Comparison of ENCODE assay signal across 29 mouse cellular contexts in genomic region chr3:67709322-67709721, GRCm38 (mm10).
DNase-seq lines count a peak whose midpoint lies in the region; ATAC-seq lines count a peak whose summit lies in the region.
"Had no signal": no experiment of that assay in that cellular context is flagged by ENCODE, and none has a peak within 500 bp of the region (broad histone marks: within the 10 kb centered on the region; RNA-seq: fewer than 3 reads in every experiment).

No protein-coding gene starts in this region.

- no peak overlapping the region for H3K4me3 ChIP-seq in kidney, embryonic 16.5 days (ENCODE audit: low read length)
- H3K4me3 ChIP-seq in limb, embryonic 10.5 days: no peak overlapping the region
- H3K4me3 ChIP-seq: embryonic facial prominence, embryonic 12.5 days; heart, adult 2 months; heart, embryonic 13.5 days; liver, embryonic 12.5 days; neural tube, embryonic 15.5 days had no signal

- no peak overlapping the region for H3K27ac ChIP-seq in kidney, embryonic 16.5 days (ENCODE audit: low read length)
- H3K27ac ChIP-seq in limb, embryonic 10.5 days: no peak overlapping the region
- H3K27ac ChIP-seq: embryonic facial prominence, embryonic 12.5 days; heart, adult 2 months; heart, embryonic 13.5 days; hindbrain, embryonic 14.5 days; liver, embryonic 12.5 days; neural tube, embryonic 15.5 days had no signal

- no peak overlapping the region for H3K4me2 ChIP-seq in kidney, embryonic 16.5 days (replicated peaks; ENCODE audit: low read depth, low read length)
- H3K4me2 ChIP-seq: embryonic facial prominence, embryonic 12.5 days; heart, embryonic 13.5 days; hindbrain, embryonic 14.5 days; liver, embryonic 12.5 days; neural tube, embryonic 15.5 days had no signal

- intact Hi-C loops in left cerebral cortex, postnatal 14 days (cut with DNase I): no loop called here

- H3K27me3 ChIP-seq in kidney, embryonic 16.5 days (ENCODE audit: insufficient read depth, low read length): 0 out of 2 replicates have a peak, but pooled peaks cover 3% of the 10 kb centered on the region
- H3K27me3 ChIP-seq in limb, embryonic 10.5 days (ENCODE audit: low read depth, poor library complexity, severe bottlenecking): no peaks in the 10 kb centered on the region
- H3K27me3 ChIP-seq: embryonic facial prominence, embryonic 12.5 days; heart, embryonic 13.5 days; liver, embryonic 12.5 days; neural tube, embryonic 15.5 days had no signal

- 7% methylated on average over 6 of the region's 6 CpGs for WGBS in kidney, embryonic 16.5 days
- 27% methylated on average over 6 of the region's 6 CpGs for WGBS in limb, embryonic 10.5 days

- no peaks in the 10 kb centered on the region for H3K36me3 ChIP-seq in kidney, embryonic 16.5 days (ENCODE audit: insufficient read depth, low read length)
- no peaks in the 10 kb centered on the region for H3K36me3 ChIP-seq in limb, embryonic 10.5 days
- H3K36me3 ChIP-seq: embryonic facial prominence, embryonic 12.5 days; heart, embryonic 13.5 days; liver, embryonic 12.5 days; neural tube, embryonic 15.5 days had no signal

- H3K9me3 ChIP-seq in kidney, embryonic 16.5 days (ENCODE audit: low read length): no peaks in the 10 kb centered on the region
- H3K9me3 ChIP-seq in limb, embryonic 10.5 days (replicated peaks): no peaks in the 10 kb centered on the region
- H3K9me3 ChIP-seq: embryonic facial prominence, embryonic 12.5 days; heart, embryonic 13.5 days; liver, embryonic 12.5 days; neural tube, embryonic 15.5 days had no signal

- peak; percentile 93 for ATAC-seq in kidney, embryonic 16.5 days (ENCODE audit: low FRiP score, low TSS enrichment)
- ATAC-seq: CD4-positive, CD25-positive, alpha-beta regulatory T cell, adult 4 months; forebrain, embryonic 14.5 days; inflammation-experienced regulatory T-cells, adult 6 months; liver, embryonic 12.5 days; liver, postnatal 0 days had no signal

- DNase-seq in kidney, postnatal 14 days: no peak
- DNase-seq in embryo, embryonic 11 days: peak; percentile 17
- peak; percentile 60 for DNase-seq in limb, embryonic 10.5 days (ENCODE audit: low spot score)
- DNase-seq in left cerebral cortex, postnatal 14 days (ENCODE audit: low spot score in 2 of 2): no peak
- no peak for DNase-seq in heart, adult 18-20 months
- DNase-seq in adrenal gland, adult (ENCODE audit: inconsistent age in 2 of 2, low spot score in 1 of 2): no peak
- DNase-seq: adrenal gland, postnatal 36 days; cerebellum, adult 18-20 months; cerebellum, postnatal 10 days; gastrocnemius, postnatal 25 days; heart, adult 2 months; heart, postnatal 10 days; kidney, adult 11 months; layer of hippocampus, adult 9-11 months; liver, postnatal 0 days; lung, postnatal 36 days; midbrain, embryonic 14.5 days; right cerebral cortex, adult 18-20 months; spleen, adult 18-20 months; thymus, postnatal 14 days had no signal

- no peak overlapping the region for H3K9ac ChIP-seq in kidney, embryonic 16.5 days (replicated peaks; ENCODE audit: low read length)
- H3K9ac ChIP-seq: embryonic facial prominence, embryonic 12.5 days; heart, embryonic 13.5 days; hindbrain, embryonic 14.5 days; liver, embryonic 12.5 days; liver, postnatal 0 days; neural tube, embryonic 15.5 days had no signal

- H3K4me1 ChIP-seq in kidney, embryonic 16.5 days (ENCODE audit: insufficient read depth, low read length): 0 out of 2 replicates have a peak, but pooled peaks cover 5% of the 10 kb centered on the region
- H3K4me1 ChIP-seq in limb, embryonic 10.5 days: peaks cover 19% of the 10 kb centered on the region
- H3K4me1 ChIP-seq: embryonic facial prominence, embryonic 12.5 days; heart, embryonic 13.5 days; liver, embryonic 12.5 days; neural tube, embryonic 15.5 days had no signal

Comparison
In these comparisons a context has a peak if more than half of its experiments do, and no peak if none do; other contexts are left out.
1. DNase-seq: peak in embryo, embryonic 11 days (single experiment) and limb, embryonic 10.5 days (single experiment); none in kidney, postnatal 14 days (single experiment), left cerebral cortex, postnatal 14 days (0 of 2), heart, adult 18-20 months (0 of 2) and adrenal gland, adult (0 of 2).